Mouse (Mus musculus): ENCODE measurements around the gene Dlx1. TPM values are rescaled to one million over a fixed set of nuclear protein-coding genes. Genes with fewer than 3 reads are reported as not detected.

The Dlx1 gene
- polyA plus RNA-seq, 1 experiment from 2014 or later, result 0.34 TPM

DNA sequence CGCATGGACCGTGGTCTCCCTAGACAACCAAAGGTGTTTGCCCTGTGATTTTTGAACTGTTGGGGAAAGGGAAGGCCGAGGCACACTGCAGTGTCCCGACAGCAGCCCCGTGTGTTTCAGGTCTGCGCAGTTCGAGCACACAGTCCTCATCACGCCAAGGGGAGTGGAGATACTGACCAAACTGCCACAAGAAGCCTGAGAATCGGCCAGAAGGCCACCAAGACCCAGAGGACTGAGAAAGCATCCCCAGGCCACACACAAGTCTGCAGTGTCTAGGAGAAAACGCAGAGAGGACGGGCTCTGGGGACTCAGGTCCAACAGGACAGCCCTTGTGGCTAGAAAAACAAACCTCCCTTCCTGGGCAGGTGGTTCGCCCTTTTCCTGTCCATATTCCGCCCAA lies 3.1 kb upstream of the Dlx1 start:
- 27% methylated on average over 13 of the region's 13 CpGs for WGBS
- Histone ChIP-seq H3K4me1 (replicated peaks; ENCODE audit: control insufficient read depth, insufficient read depth, low read length) (peaks cover 10% of the 10 kb centered on the region), H3K9me3 (ENCODE audit: control insufficient read depth, low read length) (no peaks in the 10 kb centered on the region), H3K27me3 (ENCODE audit: control insufficient read depth, insufficient read depth, low read depth, low read length) (peaks cover 73% of the 10 kb centered on the region), H3K4me2 (ENCODE audit: low read depth, low read length) (no peak overlapping the region), H3K36me3 (ENCODE audit: control insufficient read depth, insufficient read depth, low read length) (no peaks in the 10 kb centered on the region), H3K9ac (ENCODE audit: low read length) (no peak overlapping the region), H3K4me3 (ENCODE audit: low read length) (no peak overlapping the region), H3K27ac (ENCODE audit: low read length) (no peak overlapping the region)
- no peak for ATAC-seq (ENCODE audit: low read depth)

DNA sequence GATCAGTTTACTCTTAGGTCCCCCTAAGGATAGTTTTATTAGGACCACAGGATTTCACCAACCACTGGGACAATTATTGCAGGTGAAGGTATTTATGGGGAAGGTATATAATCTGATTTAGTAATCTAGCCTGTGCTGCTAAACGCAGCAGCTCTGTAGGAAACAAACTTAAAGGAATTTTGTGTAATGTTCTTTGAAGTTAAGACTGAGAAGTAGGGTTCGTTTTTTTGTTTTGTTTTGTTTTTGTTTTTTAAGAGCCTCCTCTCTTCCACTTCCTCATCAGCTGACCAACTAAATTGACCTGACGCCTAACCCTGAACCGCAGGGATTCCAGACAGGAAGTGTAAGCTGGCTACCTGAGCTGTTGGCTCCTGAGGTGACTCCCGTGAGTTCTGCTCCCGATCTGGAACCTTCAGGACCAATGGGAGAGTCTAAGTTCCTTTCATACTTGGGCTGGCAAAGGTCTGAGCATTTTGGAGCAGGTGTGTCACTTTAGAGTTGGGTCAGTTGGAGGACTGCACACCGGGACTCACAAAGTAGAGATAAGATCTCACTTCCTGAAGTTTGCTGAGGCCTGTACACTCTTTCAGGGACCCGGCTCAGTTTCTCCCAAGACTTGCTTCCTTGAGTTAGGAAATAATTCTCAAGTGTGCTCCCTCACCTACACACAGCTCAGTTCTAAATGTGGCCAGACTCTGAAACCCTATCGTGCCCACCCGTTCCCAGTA lies 1.2 kb upstream of the Dlx1 start:
- H3K9me3 ChIP-seq (ENCODE audit: control insufficient read depth, low read length), result no peaks in the 10 kb centered on the region
- no peak overlapping the region for H3K9ac ChIP-seq (ENCODE audit: low read length)
- no peak overlapping the region for H3K4me2 ChIP-seq (ENCODE audit: low read depth, low read length)
- H3K4me3 ChIP-seq (ENCODE audit: low read length), result no peak overlapping the region
- no peak overlapping the region for H3K27ac ChIP-seq (ENCODE audit: low read length)
- ATAC-seq (ENCODE audit: low read depth), result no peak
- WGBS, result 1% methylated on average over 10 of the region's 10 CpGs
- H3K27me3 ChIP-seq (ENCODE audit: control insufficient read depth, insufficient read depth, low read depth, low read length), result peaks cover 88% of the 10 kb centered on the region
- no peaks in the 10 kb centered on the region for H3K36me3 ChIP-seq (ENCODE audit: control insufficient read depth, insufficient read depth, low read length)
- peaks cover 14% of the 10 kb centered on the region for H3K4me1 ChIP-seq (replicated peaks; ENCODE audit: control insufficient read depth, insufficient read depth, low read length)

DNA sequence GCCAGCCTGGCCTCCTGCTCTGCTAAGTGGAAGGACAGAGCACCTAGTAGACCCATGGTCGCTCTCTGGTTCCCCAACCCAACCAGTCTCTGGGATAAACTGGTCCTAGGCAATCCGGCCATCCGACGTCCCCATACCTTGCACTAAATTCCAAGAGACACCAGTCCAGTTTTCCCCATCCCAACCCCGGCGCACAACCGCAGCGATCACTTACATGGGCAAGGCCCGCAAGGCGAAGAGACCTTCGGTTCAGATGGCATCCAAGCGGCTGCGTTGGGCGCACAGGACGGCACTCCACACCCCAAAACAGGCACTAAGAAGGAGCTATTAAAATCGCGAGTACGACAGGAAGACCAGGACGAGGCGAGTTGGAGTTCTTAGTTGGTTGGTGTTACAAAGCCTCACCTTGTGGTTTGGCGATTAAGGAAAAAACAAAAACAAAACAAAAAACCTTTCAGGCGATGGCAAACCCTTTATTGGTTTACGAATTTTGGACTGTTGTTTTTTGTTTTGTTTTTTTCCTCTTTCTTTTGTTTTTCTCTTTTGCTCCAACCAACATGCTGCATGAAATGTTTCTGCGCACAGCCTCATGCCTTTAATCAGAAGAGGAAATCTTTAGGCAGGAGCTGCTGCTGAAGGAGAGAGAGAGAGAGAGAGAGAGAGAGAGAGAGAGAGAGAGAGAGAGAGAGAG lies 445 bp upstream of the Dlx1 start:
- 3% methylated on average over 24 of the region's 24 CpGs for WGBS
- peaks cover 14% of the 10 kb centered on the region for H3K4me1 ChIP-seq (replicated peaks; ENCODE audit: control insufficient read depth, insufficient read depth, low read length)
- no peak overlapping the region for H3K4me2 ChIP-seq (ENCODE audit: low read depth, low read length)
- no peak for ATAC-seq (ENCODE audit: low read depth)
- no peak overlapping the region for H3K9ac ChIP-seq (ENCODE audit: low read length)
- H3K27me3 ChIP-seq (ENCODE audit: control insufficient read depth, insufficient read depth, low read depth, low read length), result peaks cover 93% of the 10 kb centered on the region
- H3K9me3 ChIP-seq (ENCODE audit: control insufficient read depth, low read length), result no peaks in the 10 kb centered on the region
- no peaks in the 10 kb centered on the region for H3K36me3 ChIP-seq (ENCODE audit: control insufficient read depth, insufficient read depth, low read length)
- no peak overlapping the region for H3K27ac ChIP-seq (ENCODE audit: low read length)
- H3K4me3 ChIP-seq (ENCODE audit: low read length), result no peak overlapping the region

DNA sequence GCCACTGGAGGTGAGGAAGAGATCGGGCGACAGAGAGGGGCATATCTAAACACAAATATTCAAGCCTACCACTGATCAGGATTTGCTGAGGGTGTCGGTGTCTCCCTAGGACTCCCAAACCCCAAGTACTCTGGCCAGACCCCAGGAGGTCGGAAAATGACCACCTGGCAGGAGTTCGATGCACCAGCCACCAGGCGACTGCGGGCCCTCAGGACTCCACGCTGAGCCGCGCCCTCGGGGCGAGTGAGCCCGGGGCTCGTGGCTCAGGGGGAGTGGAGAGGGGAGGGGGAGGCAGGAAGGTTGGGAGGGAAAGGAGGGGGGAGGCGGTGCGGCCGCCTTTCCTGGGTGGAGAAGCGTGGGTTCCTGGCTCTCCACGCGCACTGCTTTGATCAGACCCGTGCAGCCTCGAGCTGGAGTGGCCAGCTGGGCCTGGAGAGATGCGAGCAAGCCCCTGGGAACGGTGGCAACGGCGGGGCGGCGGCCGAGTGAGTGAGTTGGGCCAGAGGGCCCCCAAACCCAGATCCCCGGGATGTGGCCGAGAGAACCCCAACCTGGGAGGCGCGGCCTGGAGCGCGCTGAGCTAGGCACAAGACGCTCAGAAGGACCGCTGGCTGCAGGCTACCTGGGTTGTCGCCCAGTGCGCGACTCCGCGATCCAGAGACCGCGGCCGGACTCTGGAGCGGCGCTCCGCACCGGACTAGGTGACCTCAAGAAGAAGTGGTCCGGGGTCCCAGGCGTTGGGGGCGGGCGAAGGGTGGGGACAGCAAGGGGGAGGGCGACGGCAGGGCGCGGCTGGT lies 999 bp downstream of the Dlx1 start:
- H3K27me3 ChIP-seq (ENCODE audit: control insufficient read depth, insufficient read depth, low read depth, low read length), result peaks cover 94% of the 10 kb centered on the region
- peak overlapping the region; percentile 52 for H3K4me3 ChIP-seq (ENCODE audit: low read length)
- peak; percentile 40 for ATAC-seq (ENCODE audit: low read depth)
- under 1% methylated on average over 51 of the region's 57 CpGs for WGBS
- H3K9me3 ChIP-seq (ENCODE audit: control insufficient read depth, low read length), result no peaks in the 10 kb centered on the region
- H3K9ac ChIP-seq (ENCODE audit: low read length), result 0 out of 2 replicates have a peak overlapping the region, but pooled peaks have one; percentile 31
- H3K4me2 ChIP-seq (ENCODE audit: low read depth, low read length), result peak overlapping the region; percentile 87
- H3K36me3 ChIP-seq (ENCODE audit: control insufficient read depth, insufficient read depth, low read length), result no peaks in the 10 kb centered on the region
- H3K27ac ChIP-seq (ENCODE audit: low read length), result no peak overlapping the region
- peaks cover 14% of the 10 kb centered on the region for H3K4me1 ChIP-seq (replicated peaks; ENCODE audit: control insufficient read depth, insufficient read depth, low read length)

- peak; percentile 96 for ATAC-seq (ENCODE audit: low read depth)
- Histone ChIP-seq H3K27me3 (ENCODE audit: control insufficient read depth, insufficient read depth, low read depth, low read length) (peaks cover 96% of the 10 kb centered on the region), H3K4me3 (ENCODE audit: low read length) (peak overlapping the region; percentile 52), H3K27ac (ENCODE audit: low read length) (no peak overlapping the region), H3K4me1 (replicated peaks; ENCODE audit: control insufficient read depth, insufficient read depth, low read length) (peaks cover 14% of the 10 kb centered on the region), H3K4me2 (ENCODE audit: low read depth, low read length) (peak overlapping the region; percentile 87), H3K9me3 (ENCODE audit: control insufficient read depth, low read length) (no peaks in the 10 kb centered on the region), H3K36me3 (ENCODE audit: control insufficient read depth, insufficient read depth, low read length) (no peaks in the 10 kb centered on the region), H3K9ac (ENCODE audit: low read length) (0 out of 2 replicates have a peak overlapping the region, but pooled peaks have one; percentile 31)
- WGBS, result under 1% methylated on average over 60 of the region's 60 CpGs
Observed at GRCm38 (mm10) chr2:71529511-71530351, 1.8 kb downstream of the Dlx1 start.

GRCm38 (mm10) chr2:71530391-71531123 lies 2.6 kb downstream of the Dlx1 start:
- no peak overlapping the region for H3K9ac ChIP-seq (ENCODE audit: low read length)
- H3K27me3 ChIP-seq (ENCODE audit: control insufficient read depth, insufficient read depth, low read depth, low read length), result peaks cover 94% of the 10 kb centered on the region
- WGBS, result 2% methylated on average over 34 of the region's 34 CpGs
- no peaks in the 10 kb centered on the region for H3K9me3 ChIP-seq (ENCODE audit: control insufficient read depth, low read length)
- no peaks in the 10 kb centered on the region for H3K36me3 ChIP-seq (ENCODE audit: control insufficient read depth, insufficient read depth, low read length)
- no peak overlapping the region for H3K4me3 ChIP-seq (ENCODE audit: low read length)
- ATAC-seq (ENCODE audit: low read depth), result no peak
- peaks cover 14% of the 10 kb centered on the region for H3K4me1 ChIP-seq (replicated peaks; ENCODE audit: control insufficient read depth, insufficient read depth, low read length)
- H3K4me2 ChIP-seq (ENCODE audit: low read depth, low read length), result no peak overlapping the region; the same call in 1 of the 2 replicates
- H3K27ac ChIP-seq (ENCODE audit: low read length), result no peak overlapping the region

DNA sequence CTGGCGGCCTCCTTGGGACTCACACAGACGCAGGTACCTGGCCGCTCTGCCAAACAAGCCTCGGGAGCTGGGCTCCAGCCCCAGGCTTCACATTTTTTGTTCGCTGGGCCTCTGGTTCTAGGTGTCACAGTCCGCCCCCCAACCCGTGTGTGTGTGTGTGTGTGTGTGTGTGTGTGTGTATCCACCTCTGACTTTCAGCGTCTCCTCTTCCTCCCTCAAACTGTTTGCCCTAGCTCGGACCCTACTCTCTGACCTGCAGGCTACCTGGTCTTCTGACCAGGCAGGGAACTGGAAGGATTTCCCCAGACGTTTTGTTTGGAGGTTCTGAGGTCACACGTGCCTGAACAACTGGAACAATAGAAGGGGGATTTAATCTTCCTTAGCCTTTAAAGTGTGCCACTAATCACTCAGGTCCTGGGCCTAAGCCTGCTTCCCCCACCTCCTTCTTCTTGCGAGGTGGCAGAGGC lies 3.2 kb downstream of the Dlx1 start:
- Histone ChIP-seq H3K27me3 (ENCODE audit: control insufficient read depth, insufficient read depth, low read depth, low read length) (peaks cover 92% of the 10 kb centered on the region), H3K9me3 (ENCODE audit: control insufficient read depth, low read length) (no peaks in the 10 kb centered on the region), H3K4me2 (ENCODE audit: low read depth, low read length) (no peak overlapping the region), H3K4me1 (replicated peaks; ENCODE audit: control insufficient read depth, insufficient read depth, low read length) (peaks cover 14% of the 10 kb centered on the region), H3K4me3 (ENCODE audit: low read length) (no peak overlapping the region), H3K9ac (ENCODE audit: low read length) (no peak overlapping the region), H3K36me3 (ENCODE audit: control insufficient read depth, insufficient read depth, low read length) (no peaks in the 10 kb centered on the region), H3K27ac (ENCODE audit: low read length) (no peak overlapping the region)
- no peak for ATAC-seq (ENCODE audit: low read depth)
- 2% methylated on average over 10 of the region's 12 CpGs for WGBS
